Mouse (Mus musculus) spleen, postnatal 14 days (tissue): ENCODE results near the gene Fam192a.

ENCODE experiments used
- DNase-seq, 2 experiments: peaks; one replicate each; pipeline ENCODE4 v3.0.0; 2021 to 2022; ENCODE audit warnings: low spot score in 2 of 2

Gene Fam192a

DNA sequence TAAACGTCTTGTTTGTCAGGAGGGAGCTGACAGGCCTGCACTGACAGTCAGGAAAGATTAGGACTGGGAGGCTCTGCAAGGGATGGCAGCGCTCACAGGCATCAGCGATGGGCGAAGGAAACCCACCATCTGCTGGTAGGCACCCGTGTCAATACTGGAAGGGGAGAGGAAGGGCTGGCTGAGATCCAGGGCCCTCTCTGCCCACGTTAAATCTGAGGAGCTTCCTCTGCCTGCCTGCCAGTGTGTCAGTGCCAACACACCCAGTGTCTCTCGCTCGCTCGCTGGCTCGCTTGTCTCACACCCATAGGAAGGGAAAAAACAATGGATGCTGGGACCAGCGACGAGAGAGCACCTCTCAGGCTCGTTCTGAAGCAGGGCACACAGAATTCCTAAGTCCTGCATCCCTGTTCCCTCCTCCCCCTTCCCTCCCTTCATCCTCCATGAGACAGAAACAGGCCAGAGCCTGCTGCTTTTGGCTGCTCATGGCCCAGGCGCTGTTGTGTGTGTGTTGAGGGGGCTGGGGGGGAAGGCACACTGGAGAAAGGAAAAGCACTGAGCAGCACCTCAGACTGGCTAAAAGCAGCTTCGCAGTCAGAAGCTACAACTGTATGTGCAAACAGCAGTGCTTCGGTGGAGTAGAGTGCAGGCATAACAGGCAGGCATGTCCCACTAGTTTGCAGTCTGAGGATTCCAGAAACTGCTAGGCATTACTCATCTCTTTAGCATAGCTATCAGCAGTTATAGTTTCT lies 27.5 kb downstream of the Fam192a start:
- DNase-seq = no peak

DNA sequence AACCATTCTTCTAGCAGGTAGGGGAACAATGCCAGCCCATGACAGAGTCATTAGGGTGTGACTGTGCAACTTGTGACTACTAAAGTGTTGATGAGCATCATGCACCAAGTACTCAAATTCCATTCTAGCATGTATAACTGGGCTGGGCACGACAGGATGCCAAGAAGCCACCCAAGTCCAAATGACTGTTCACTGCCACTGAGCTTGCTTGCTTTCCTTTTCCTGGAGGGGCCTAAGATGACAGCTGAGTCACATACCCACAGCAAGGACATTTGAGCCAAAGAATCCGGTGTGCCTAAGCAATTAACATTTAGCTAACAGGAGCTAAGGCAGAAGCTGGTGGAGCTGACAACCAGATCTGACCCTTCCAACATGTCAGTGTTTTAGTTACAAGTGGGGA lies 29.9 kb downstream of the Fam192a start:
- no peak for DNase-seq

DNA sequence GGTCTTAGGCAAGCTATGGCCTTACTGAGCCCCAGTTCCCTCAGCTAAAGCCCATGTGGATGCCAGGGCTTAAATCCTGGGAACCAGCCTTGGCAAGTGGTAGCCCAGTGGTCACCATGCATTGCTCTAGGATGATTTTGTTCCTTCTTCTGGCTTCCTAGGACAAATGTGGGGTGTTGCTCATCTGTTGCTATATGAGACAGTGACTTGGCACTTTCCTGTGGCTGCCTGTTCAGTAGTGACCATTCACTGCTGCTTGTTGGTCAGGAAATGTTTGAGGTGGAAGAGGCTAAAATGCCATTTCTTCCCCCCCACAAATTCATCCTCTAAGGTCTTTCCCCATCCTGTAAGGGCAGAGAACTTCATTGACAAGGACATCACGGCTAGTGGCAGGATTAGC lies 32.4 kb downstream of the Fam192a start:
- DNase-seq = no peak

DNA sequence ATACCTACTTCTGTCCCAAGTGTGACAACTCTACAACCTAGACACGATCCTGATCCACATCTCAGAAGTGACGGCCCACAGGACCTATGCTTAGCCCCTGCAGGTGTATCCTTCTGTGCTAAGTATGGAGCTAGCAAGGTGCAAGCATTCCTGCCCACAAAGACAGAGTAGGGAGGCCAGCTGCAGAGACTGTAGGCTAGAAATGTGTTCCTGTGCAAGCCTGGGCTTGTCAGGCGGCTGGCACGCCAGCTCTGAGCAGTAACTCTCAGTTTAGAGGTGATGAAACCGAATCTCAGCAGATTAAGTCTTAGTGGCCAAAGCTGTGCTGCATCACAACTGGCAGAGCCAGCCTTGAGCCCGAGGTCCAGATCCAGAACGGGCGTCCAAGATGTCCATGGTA lies 33.7 kb downstream of the Fam192a start:
- DNase-seq = no peak

DNA sequence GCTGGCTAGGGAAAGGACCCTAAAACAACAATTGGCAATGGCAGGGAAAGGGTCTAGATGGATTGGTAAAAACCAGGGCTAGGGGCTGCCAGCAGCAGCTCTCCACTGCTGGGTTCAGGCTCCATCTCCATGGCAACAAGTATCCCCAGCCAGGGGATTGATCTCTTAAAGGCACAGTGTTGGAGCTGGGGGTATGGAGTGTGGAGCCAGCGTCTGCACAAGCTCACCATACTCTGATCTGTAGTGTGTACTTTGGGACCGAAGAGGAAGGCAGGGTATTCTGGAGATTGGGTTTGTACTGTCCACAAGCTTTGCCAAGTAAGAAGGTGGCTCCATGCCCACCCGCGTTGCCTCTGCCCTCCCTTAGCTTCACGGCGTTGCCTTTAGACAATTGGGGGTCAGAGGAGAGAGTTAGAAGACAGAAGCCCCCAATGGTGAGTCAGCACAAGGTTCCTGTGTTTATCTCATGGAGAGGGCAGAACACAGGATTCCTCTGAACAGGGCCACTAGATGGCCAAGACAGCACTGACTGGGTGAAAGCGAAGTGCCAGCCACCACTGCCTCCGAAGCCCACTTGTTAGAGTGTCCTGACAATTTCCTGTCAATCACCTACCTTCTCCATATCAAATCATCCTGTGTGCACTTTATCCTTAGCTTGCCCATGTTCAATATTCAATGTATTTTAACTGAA lies 34.5 kb downstream of the Fam192a start:
- no peak for DNase-seq

DNA sequence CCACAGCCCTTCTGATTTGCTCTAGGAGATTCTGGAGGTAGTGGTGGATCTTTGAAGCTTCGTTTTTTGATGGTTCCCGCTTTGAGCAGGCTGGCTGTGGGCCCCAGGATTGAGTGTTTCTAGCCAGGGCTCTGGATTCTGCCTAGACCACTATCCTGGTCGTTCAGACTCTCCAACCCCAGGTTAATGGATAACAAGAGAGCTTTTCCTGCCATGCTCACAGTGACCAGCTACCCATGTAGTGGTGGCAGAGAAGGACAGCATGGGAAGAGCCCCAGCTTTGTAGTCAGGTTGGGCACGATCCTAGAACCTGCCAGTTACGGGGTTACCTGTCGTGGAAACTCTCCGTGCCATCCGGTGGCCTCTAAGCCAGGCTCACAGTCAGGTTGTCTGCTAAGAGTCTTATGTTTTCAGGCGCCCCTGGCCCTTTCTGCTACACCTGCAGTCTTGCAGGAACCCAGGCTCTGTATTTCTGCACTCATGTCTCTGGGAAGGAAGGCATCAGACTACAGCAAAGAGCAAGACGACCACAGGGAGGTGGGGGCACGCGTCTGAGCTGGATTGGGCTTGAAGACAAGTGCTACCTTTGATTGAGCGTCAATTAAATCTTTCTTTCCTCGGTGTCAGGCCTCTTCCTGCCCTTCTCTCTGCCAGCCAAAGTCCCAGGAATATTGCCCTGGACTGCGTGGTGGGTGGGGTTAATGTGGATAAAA lies 35.2 kb downstream of the Fam192a start:
- no peak for DNase-seq

DNA sequence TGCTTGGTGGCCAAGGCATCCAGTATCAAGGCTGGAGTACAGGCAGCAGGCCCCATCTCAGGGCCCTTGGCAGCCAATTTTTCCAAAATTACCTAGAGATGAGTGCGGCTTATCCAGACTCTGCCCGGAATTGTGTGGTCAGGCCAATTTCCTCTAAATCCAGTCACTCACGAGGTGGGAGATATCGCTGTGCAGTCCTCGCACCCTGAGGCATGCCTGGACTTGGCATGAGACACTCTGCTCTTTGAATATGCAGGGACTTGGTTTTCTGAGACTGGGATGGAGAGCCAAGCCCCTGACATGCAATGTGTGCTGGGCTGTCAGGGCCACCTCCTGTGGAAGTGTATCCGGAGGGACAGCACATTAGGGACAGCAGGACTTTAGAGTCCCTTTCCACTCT lies 35.8 kb downstream of the Fam192a start:
- DNase-seq = no peak

DNA sequence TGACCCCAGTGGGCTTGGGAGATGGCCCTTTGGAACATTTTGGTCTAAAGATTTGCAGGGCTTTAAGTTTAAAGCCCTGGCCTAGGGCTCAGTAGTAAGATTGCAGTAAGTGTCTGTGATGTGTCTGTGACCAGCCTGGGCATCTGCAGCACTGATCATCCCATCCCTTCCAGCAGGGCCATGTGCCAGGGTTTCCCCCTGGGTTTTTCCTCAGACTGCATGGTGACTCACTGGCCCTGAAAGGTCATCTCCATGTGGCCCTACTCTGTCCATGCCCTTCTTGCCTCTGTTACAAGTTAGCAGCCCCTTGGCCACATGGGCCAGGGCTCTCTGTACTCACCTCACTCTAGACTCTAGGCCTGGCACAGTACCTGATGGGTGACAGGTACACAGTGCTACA lies 37.4 kb downstream of the Fam192a start:
- DNase-seq = no peak

DNA sequence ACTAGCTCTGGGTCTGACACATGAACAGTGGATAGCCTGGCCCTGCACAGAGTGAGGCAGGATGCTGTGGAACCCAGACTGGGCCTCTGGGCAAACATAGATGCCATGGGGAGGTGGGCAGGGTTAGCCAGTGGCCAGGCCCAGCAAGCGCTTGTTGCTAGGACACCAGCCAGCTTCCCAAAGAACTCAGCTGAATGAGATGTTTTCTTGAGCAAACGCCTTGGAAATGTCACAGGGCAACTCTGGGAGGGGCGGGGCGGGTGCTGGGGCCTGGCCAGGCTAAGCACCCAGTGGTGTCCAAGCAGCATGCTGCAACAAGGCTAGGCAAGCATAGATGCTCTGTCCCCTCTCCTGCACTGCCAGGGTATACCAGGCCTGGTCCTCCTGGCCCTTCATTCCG lies 40.5 kb downstream of the Fam192a start:
- DNase-seq = no peak

DNA sequence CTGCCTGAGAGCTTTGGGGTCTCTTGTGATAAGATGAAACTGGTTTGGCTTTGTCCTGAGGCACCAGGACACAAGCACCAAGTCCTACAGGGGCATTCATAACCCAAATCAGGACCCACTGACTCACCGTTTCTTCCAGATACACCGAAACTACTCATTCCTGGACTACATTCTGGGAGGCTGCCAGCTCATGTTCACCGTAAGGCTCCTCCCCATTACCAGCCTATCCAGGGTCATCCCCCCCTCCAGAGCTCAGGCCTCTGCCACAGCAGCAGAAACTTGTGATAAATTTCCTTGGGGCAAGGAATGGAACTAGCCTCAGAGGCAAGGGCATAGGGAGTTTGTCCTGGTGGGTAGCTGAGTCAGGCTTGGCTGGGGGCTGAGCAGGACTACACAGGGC lies 44.5 kb downstream of the Fam192a start:
- no peak for DNase-seq

DNA sequence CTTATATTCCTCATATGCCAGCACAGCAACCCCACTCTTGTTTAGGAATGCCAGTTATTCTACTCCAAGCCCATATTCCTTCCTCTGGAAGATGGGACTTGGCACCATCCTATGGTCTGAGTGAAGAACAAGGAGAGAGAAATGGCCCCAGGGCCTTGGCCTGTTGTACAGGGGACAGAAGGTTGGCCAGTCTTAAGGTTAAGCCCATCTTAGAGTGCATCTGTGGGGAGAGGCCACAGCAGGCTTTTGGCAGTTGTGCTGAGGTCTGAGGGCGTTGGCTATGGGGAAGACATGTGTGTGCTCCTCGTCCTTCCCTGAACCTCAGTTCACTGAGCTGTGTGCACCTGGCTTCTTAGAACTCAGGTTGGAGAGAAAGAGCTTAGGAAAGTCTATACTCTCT lies 49.1 kb downstream of the Fam192a start:
- no peak for DNase-seq

DNA sequence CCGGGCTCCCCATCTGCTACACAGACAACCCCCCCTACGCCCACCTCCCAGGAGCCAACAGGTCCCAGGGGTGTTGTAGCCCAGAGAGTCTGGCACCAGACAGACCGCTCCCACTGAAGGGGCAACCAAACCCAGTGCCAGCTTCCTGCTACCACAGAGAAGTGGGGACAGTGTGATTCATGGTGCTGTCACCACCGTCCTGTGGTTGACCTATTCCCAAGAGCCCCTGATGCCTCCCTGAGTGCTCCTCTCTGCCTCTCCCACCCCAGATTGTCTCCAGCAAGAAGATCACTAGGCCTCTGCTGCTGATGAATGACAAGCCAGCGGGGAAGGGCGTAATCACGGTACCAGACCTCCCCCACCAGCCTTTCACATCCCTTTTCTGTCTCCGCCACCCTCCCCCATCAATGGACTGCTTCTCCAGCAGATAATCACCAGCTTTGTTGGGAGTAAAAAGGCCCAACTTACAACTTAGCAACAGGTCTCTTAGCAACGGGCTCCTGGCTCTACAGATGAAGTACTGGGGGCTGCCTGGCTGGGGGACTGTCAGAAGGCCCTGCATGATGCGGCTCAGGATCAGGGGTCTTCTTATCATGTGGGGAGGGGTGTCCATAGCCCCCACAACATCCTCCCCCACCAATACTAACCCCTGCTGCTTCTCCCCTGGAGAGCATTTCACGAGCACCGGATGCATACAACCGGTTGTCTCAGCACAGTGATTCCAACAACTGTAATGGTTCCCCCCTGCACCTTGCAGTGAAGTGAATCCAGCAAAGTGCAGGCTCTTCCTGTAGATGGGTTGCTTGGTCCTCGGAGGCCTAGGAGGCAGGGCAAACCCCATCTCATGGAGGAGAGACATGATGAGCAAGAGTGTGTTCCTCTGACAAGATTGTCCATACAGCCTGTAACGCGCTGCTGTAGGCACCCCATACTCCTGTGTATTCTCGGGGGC lies 50.0 kb downstream of the Fam192a start:
- peak in 1 of 2 experiments; percentile 17 for DNase-seq

DNA sequence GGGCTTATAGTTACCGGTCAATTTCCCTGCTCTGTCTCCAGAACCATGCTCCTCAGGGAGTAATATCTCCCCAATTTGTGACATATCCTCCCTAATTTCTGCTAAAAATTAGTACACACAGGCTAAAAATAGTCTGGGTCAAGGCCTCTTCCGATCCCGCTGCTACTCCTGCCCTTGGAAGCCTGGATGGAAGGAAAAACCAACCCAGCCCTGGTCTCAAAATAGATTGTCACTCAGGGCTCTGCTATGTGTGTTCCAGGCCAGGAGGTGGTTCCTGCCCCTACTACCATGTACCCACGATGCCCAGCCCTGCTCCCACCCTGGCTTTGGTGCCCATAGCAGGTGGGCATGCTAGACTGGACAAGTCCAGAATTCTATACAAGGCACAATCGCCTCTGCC lies 51.8 kb downstream of the Fam192a start:
- no peak for DNase-seq

DNA sequence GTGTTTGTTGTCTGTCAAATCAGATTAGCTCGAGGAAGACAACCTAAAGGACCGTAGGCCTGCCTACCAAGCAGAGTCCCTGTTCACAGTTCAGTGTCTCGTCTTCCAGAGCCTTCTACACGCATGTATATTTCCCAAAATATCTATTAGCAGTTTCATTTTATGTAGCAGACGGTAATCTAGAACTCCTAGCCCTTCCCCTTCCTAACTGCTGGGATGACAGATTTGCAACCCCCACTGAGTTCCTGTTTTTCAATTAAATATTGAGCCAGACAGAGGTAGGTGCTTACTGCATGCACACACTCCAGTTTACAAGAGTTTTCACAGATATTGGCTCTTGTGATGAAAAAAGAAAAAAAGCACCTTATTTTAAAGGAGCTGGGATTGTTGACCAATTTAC lies 52.3 kb downstream of the Fam192a start:
- no peak for DNase-seq

DNA sequence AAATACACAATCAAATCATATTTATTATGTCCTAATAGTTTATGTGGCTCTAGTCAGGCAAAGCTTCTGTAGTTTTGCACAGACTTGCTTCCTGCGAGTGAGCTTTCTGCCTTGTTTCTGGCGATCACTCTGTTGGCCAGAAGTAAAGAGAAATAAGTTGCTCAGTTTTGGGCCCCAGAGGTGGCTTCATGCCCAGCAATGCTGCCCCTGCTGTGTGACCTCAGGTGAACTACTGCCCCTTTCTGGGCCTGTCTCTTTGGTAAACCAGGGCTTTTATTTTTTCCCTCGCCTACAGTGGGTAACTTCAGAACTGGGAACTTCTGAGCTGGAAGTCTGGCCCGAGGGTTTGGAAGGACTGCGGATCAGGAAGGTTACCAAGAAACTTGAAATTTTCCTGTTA lies 52.8 kb downstream of the Fam192a start:
- DNase-seq = no peak

DNA sequence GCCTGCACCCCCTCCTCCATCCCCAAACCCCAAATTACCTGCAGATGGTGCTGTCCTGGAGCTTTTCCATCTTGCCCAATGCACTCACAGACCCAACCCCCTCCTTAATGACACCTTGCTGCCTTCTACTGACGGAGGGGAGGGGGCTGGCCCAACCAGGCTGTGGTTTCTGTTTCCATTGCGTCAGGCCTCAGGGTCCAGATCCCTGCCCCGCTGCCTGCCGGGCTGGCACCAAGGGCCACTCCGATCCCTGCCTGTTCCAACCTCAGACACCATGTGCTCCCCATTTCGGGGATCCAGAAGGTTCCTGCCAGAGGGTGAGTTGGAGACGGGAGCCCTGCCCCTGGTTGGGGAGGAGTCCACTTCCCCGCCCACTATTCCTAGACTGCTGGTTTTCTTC lies 57.8 kb downstream of the Fam192a start:
- DNase-seq = no peak

DNA sequence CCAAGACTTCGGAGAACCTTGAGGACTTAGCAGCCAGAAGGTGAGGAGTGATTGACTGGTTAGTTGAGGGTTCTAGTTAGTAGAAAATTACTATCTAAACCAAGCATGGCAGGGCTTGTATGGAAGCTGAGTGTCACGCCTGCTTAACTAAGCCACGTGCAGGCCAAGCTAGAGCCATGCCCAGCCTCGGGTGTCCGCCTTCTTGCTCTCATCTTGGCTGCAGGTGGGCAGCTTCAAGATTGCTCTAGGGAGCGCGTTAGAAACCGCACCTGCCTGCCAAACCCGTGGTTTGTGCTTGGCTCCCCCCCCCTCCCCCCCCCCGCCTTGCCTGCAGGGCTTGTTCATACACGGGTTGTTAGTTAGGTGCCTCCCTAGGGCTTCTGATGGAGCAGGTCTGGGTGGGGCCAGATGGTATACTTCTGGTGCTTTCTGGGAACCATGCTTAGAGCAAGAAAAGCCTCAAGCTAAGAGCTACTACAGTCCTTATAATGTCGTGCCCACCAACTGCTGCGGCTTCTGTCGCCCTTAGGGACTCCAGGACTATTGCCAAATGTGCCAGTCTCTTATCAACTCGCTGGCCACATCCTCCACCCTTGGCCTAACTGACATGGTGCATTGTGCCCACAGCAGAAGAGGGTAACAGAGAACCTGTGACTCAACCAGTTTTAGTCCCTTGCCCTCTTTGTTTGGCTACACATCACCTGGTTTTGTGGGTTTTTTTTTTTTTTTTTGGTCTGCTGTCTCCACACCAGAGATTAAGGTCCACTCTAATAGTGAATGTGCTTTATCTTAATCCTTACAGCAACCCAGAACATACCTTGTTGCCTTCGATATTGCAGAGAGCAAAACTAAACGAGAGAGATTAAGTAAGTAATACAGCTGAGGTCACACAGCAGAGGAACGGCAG lies 60.7 kb downstream of the Fam192a start:
- no peak for DNase-seq

DNA sequence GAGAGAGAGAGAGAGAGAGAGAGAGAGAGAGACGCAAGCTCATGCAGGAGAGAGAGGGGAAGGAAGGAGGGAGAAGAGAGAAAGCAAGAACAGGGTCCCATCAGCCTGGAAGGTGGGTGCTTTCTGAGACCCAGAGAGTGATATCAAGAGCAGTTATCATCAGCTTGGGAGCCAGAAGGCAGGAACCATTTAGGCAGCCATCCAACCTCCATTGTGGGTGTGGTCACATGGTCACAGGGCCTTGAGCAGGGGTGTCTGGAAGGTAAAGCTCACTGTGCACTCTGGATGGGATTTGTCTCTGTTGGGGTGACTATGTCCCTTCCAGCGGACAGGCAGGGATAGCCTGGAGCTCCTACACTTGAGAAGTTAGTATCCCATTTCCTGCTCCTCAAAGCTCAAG lies 61.8 kb downstream of the Fam192a start:
- DNase-seq = no peak

DNA sequence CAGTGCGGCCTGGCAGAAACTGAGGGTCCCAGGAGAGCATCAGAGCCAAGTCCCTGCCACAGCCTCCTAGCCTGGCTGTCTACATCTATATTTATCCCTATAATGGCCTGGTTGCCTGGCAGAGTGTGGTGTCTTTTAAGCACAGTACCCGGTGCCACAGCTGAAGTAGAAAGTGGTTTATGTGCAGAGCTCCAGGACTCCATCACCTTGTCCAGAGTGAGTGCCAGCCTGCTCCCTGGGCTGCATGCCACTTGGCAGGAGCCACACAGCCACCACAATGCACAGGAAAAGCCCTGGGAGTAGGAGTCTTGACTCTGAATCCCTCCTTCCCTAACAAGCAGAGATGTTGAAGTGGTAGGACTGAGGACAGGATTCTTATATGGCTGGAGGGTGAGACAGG lies 64.3 kb downstream of the Fam192a start:
- DNase-seq = no peak

DNA sequence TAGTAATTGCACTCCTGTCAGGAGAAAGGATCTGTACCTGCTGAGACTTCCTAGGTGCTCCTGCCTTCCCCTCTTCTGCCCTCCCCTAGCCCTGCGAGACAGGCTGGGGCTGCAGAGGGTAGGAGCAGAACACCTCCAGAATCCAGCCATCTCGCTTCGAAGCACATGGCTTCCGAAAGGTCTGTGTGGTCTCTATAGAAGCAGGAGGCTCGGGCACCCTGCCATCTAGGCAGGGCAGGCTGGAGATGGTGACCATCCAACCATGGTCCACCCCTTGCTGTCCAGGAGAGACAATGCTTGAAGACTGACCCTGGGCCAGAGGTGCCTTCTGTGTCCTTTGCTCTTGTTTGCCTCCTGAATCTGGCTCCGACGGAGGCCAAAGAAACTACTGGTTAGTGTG lies 66.2 kb downstream of the Fam192a start:
- no peak for DNase-seq

DNA sequence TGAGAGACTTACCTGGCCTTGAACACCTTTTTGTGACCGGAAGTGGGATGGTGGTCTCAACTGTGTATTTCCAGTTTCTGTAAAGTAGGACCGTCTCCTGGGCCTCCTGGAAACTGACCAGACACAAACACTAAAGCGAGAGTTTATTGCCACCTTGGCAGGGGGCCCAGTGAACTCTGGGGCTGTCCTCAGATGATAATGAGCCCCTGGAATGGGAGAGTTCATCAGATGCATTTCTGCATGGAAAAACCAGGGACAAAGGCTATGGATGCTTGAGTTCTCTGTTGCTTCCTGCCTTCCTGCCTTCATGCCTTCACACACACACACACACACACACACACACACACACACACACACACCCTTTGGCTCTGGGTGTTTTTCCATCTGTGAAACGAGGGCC lies 67.2 kb downstream of the Fam192a start:
- DNase-seq = no peak
